Mouse (Mus musculus) adrenal gland, postnatal 14 days (tissue): ENCODE results near the gene Opcml. TPM values are rescaled to one million over a fixed set of nuclear protein-coding genes. Genes with fewer than 3 reads are reported as not detected.

ENCODE experiments used
- DNase-seq: peaks from one replicate; pipeline ENCODE4 v3.0.0; 2021; ENCODE audit warnings: mixed read lengths
- total RNA-seq: library from RNA; stranded (reverse); gene quantifications from 2 replicates; pipeline ENCODE4 v1.2.3, GENCODE M21; 2021

Opcml gene
- total RNA-seq, 1 experiment from 2014 or later = 1.4 TPM

GRCm38 (mm10) chr9:28011483-28011882 is 220.9 kb downstream of the Opcml start:
- no peak for DNase-seq

DNA sequence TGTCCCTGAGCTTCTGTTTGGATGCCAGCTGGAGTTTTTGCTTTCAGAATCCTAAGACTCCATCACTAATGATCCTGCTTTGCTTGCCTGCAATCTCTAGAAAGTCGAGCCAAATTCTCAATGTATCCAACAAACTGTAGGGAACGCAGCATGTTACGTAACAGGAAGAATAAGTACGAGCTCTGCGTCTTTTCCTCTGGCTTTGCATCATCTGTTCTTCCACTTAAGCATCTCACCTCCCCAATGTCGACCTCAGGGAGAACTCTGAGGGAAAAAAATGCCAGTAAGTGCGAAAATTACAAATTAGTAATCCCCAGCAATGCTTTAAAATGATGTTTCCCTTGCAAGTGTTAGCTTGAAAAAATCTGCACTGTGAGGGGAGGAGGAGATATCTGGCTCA is 222.1 kb downstream of the Opcml start:
- DNase-seq = no peak

- no peak for DNase-seq
Measured at GRCm38 (mm10) chr9:28013192-28013591, 222.6 kb downstream of the Opcml start.

DNA sequence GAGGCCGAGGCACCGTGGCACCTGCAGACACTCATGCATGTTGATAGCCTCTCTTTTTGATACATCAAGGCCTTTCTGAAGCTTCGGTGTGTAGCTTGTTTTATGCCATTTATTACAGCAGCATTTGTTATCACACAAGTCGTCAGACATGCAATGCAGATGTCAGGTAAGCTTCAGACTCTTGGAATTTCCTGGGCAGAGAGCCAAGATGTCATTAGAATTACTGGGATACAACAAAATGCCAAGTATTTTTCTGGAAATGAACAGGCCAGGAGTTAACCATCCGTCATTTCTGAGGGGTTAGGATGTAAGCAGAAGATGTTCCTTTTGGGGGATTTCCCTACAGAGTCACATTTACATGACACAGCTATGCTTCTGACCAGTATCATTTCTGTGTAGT is 237.6 kb downstream of the Opcml start:
- DNase-seq = no peak

DNA sequence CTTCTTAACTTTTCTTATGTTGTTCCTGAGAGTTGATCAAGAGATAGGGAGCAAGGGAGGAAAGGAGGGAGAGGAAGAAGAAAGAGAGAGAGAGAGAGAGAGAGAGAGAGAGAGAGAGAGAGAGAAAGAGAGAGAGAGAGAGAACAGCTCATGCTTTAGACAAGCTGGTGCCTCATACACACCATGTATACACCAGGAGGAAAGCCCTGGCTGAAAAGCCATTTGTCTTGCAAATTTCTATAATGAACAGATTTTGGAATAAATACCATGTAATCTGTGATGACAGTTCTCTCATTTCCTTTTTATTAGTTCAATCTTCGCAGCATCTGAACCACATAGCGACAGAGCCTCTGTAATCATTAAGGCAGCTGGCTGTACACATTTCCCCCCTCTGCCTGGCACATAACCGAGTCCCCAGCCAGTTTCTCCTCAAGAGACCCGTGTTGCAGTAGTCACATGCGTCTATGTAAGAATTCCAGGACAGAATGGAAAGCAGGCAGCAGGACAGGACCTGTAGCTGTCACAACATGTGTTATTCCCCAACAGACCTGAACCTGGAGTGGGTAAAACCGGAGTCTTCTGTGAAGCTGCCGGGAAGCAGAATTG is 238.3 kb downstream of the Opcml start:
- no peak for DNase-seq

GRCm38 (mm10) chr9:28049157-28049556 is 258.6 kb downstream of the Opcml start:
- no peak for DNase-seq

DNA sequence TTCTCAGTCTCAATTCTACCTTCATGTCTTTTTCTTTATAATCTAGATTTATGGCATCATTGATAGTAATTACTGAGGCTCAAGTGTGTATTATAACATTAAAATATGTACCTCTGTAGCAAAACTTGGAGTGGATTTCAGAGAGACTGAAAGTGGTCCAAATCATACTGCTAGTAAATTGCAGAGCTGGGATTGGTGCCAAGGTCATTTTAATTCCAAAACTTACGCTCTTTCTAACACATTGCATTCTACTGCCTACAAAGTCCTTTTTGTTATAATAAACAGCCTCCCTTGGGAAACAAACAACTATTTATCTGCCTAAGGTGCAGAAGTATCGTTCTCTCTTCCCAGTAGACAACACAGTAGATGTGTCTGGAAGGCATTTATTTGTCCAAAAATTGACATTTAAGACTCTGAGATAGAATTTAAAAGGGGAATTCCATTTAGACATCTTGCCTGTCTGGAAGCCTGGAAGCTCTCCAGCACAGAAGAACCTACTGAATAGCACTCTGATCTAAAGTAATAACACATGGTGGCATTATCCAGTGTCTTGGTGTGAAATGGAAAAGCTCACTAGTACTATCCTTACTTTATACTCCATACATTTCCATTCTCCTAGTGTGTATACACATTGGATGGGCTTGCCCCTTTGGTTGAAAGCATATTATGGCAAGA is 266.7 kb downstream of the Opcml start:
- no peak for DNase-seq

GRCm38 (mm10) chr9:28065126-28065525 is 274.6 kb downstream of the Opcml start:
- DNase-seq = no peak

DNA sequence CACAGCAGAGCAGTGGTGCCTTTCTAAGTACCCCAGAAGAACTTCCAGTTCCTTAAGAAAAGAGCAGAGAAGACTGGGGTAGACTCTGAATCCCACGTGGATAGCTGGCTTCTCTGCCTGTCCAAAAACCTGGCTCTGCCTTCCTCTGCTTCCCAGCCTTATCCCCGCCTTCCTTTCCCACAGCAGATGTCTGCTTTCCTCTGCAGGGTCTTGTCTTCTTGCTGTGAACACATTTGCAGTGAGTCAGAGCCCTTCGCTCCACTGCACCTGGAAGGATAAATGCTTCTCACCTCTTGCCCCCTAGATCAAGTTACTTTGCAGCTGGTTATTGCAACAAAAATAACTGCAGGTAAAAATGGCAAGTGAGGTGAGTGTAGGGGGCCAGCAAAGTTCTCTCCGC is 290.1 kb downstream of the Opcml start:
- DNase-seq = no peak

GRCm38 (mm10) chr9:28083754-28084153 is 293.2 kb downstream of the Opcml start:
- no peak for DNase-seq

- DNase-seq = no peak
Measured at GRCm38 (mm10) chr9:28084273-28084726, 293.7 kb downstream of the Opcml start.

DNA sequence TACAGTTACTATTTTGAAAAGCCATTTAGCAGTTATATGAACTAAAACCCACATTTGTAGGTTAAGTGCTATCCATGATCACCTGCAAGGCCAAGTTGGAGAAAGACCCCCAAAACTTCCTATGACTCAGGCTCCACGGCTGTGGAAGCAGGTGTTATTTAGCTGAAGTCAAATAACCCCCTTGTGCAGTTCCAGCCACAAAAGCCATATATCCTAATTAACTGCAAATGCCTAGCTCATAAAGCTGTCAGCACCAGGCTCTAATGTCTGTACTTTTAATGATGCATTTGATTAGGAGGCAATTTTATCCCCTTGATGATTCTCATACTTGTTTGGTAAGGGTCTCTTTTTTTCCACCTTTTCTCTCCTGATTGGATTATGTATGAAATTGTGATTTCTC is 300.8 kb downstream of the Opcml start:
- DNase-seq = no peak

- no peak for DNase-seq
Measured at GRCm38 (mm10) chr9:28094722-28095121, 304.1 kb downstream of the Opcml start.

DNA sequence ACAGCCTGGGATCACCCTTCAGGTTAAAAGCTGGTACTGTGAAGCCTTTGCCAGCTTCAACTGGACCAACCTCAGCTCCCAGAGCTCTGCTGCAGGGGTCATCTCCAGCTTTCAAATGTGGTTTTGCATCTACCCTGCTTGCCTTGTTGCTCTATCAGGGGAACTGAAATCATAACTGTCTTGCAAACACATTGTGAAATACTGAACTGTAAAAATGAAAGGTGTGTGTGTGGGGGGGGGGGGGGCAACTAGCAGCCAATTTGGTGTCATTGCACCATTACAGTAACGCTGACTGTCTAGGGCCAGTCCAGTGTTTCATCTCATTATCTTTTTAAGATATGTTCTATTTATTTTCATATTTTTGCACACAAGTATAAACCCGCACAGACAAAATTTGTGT is 305.6 kb downstream of the Opcml start:
- DNase-seq = no peak

- no peak for DNase-seq
Measured at GRCm38 (mm10) chr9:28101981-28102380, 311.4 kb downstream of the Opcml start.

DNA sequence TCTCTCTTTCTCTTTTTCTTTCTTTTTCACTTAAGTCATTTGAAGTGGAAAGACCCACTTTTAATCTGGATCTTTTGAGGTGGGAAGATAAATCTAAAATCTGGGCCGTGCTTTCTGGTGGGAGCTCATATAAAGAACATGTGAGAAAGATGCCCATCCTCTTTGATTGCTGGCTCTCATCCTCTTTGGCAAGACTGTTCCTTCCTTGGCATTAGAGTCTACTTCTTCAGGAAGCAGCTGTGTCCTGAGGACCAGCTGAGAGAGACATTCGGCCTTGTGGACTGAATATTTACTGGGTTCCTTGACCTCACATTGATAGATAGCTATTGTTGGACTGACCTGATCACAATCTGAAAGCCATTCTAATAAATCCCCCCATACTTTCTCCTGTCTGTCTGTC is 331.3 kb downstream of the Opcml start:
- DNase-seq = no peak

GRCm38 (mm10) chr9:28128735-28129134 is 338.2 kb downstream of the Opcml start:
- no peak for DNase-seq

DNA sequence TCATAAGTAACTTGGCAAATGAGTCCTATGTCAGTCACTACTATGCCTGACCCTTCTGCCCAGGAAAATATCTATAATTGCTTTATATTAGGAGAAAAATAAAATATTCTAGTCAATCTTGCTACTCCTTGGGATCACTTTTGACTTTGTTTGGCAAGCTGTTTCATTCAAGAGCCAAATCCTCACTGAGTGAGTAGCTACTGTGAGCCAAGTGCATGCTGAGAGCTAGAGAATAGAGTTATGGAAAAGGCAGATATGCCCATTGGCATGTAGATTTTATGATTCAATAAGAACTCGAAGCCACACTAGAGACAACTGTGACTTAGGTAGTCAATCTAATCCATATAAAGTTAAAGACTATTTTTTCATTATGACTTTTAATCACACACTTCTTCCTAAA is 340.9 kb downstream of the Opcml start:
- DNase-seq = no peak

DNA sequence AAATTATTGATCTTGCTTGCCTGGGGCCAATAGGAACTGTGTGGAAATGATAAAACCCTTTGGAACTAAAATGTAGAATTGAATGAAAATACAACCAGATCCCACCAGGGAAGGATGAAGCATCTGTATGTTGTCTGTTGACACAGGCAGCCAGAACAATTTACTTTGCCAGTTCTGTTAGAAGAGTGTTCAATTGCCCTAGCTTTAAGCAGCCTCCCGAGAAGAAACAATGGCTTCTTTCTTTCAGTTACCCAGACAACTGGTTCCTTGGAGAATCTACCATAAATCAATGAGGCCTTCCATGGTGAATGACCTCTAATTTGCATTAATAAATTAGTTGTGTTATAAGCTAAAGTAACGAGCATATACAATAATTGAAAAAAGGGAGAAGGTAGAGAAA is 346.0 kb downstream of the Opcml start:
- no peak for DNase-seq

GRCm38 (mm10) chr9:28139957-28140597 is 349.5 kb downstream of the Opcml start:
- DNase-seq = no peak

DNA sequence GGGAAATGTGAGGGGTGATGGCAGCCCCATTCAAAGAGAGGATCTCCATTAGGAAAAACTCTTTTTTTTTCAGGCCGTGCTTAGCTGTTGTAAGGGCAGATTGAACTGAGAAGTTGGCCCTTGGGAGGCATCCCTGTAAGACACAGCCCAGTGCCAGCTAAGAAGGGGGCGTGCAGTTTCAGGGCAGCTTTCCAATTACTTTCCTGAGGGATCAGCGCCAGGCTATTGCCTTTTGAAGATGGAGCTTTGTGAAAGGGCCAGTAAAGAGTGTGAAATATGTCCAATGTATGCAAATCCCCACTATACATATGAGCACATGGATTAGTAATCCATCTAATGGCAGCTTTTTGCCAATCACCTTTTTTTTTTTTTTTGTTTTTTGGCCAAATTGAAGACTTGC is 358.9 kb downstream of the Opcml start:
- no peak for DNase-seq

DNA sequence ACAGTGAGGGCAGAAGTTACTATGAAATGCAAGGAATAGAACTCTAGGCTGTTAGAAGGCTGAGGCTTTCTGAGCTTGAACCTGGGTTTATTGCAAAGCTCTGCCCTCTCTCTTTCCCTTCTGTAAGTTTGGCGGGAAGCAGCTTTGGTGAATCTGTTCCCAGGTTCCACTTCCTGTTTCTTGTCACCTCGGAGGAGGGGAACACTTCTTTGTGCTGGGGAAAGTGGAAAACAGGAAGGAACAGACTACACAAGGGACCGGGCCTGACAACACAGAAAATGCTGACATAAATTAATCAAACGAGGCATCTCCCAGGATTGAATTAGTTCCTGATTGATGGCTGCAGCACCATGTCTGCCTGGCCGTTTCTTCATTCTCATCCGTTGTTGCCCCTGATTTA is 363.2 kb downstream of the Opcml start:
- DNase-seq = no peak

GRCm38 (mm10) chr9:28157092-28157491 is 366.5 kb downstream of the Opcml start:
- no peak for DNase-seq

DNA sequence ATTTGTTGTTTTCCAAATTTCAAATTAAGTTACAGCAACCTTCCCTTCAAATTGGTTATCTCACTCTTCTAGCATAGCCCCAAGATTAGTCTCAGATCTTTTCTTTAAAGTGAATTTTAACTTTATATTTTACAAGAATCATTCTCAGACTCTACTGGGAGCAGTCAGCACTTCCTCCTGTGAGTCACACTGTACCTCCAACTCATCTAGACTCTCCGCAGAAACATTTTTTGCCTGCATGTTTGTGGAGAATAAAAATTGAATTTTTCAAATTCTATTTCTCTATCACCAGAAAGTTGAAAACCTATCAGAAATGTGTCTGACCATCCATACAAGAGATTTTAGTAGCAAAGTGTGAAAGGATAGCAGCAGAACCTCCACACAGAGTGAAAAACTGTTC is 370.4 kb downstream of the Opcml start:
- no peak for DNase-seq
